Mouse (Mus musculus): ENCODE measurements around the gene Isoc2b. TPM values are rescaled to one million over a fixed set of nuclear protein-coding genes. Genes with fewer than 3 reads are reported as not detected.

Gene Isoc2b
- polyA plus RNA-seq, 1 experiment from 2014 or later: 17.5 TPM

DNA sequence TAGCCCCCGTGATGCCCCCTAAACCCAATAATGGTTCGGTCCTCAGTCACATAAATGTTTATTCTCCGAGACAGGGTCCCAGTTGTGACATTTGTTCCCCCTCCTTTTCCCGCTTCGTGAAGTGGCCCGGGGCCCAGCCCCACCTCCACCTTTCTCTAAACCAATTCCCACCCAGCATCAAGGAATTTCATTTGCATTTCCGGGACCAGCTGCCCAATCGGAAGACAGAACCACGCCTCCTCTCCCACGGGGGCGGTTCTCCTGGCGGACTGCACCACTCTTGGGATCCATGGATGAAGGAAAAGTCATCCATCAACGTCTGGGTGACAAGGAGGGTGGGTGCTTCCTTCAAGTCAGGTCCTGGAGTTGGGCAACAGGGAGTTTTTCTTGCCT lies 25.1 kb downstream of the Isoc2b start:
- H3K9ac ChIP-seq (ENCODE audit: low read length): peak overlapping the region; percentile 31; the same call in 1 of the 2 replicates
- no peak overlapping the region for H3K27ac ChIP-seq (replicated peaks)
- H3K9me3 ChIP-seq (ENCODE audit: control insufficient read depth, low read length): no peaks in the 10 kb centered on the region
- DNase-seq (ENCODE audit: low spot score) (peak; percentile 88), ATAC-seq (ENCODE audit: low FRiP score, low TSS enrichment) (peak; percentile 87)
- peaks cover 4% of the 10 kb centered on the region; the same call in 1 of the 2 replicates for H3K27me3 ChIP-seq (ENCODE audit: control insufficient read depth, insufficient read depth, low read length)
- no peaks in the 10 kb centered on the region for H3K36me3 ChIP-seq (ENCODE audit: control insufficient read depth, insufficient read depth, low read length)
- peak overlapping the region; percentile 37 for H3K4me3 ChIP-seq (ENCODE audit: low read depth, low read length)
- no peak for TF ChIP-seq CTCF (IDR thresholded peaks at IDR 0.05; ENCODE audit: low read depth)
- TF ChIP-seq EP300 (optimal IDR thresholded peaks at IDR 0.05): no peak
- H3K4me1 ChIP-seq (replicated peaks; ENCODE audit: control insufficient read depth, insufficient read depth): peaks cover 2% of the 10 kb centered on the region; the same call in 1 of the 2 replicates
- peak overlapping the region; percentile 74 for H3K4me2 ChIP-seq (replicated peaks; ENCODE audit: low read depth)
- under 1% methylated on average over 13 of the region's 13 CpGs for WGBS

DNA sequence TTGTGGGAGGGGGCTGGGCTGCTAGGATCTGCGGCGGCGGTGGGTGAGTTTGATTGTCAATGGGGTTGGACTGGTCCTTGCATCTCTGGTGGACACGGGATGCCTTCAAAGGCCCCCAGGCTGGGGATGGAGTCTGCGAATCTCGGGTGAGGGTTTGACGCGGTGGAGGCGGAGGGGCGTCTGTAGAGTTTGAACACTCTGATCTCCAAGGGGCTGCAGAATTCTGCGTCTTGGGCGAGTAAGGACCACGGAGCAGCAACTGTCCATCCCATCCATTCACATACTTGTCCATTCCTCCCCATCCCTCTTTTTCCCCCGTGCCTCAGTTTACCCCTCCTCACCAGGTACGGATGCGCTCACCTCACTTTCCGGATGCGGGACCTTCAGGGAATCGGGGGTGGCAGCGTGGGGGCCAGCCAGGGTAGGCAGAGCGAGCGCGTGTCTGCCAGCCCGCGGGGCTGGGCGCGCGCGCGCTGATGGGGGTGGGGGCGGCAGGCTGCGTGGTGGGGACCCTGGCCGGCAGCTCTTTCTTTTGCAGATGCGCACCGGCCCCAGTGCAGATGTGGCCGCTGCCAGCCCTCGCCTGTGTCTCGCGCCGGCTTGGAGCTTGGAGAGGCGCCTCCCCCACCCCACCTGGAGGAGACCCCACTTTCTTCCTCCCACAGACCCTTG lies 25.7 kb downstream of the Isoc2b start, which contains the start of gene Shisa7:
Gene Shisa7 (minus strand): TSS at position 452 of the 672 bp plus-strand sequence.
- DNase-seq (ENCODE audit: low spot score): peak; percentile 28
- Histone ChIP-seq H3K4me2 (replicated peaks; ENCODE audit: low read depth) (peak within 1 kb of the TSS; percentile 74), H3K27ac (replicated peaks) (no peak within 1 kb of the TSS), H3K9me3 (ENCODE audit: control insufficient read depth, low read length) (no peaks in the 10 kb centered on the region), H3K27me3 (ENCODE audit: control insufficient read depth, insufficient read depth, low read length) (peaks cover 4% of the 10 kb centered on the region; the same call in 1 of the 2 replicates), H3K9ac (ENCODE audit: low read length) (peak within 1 kb of the TSS; percentile 31; the same call in 1 of the 2 replicates), H3K4me3 (ENCODE audit: low read depth, low read length) (peak within 1 kb of the TSS; percentile 37), H3K4me1 (replicated peaks; ENCODE audit: control insufficient read depth, insufficient read depth) (peaks cover 2% of the 10 kb centered on the region; the same call in 1 of the 2 replicates), H3K36me3 (ENCODE audit: control insufficient read depth, insufficient read depth, low read length) (no peaks in the 10 kb centered on the region)
- under 1% methylated on average over 41 of the region's 41 CpGs for WGBS
- peak; percentile 30; the same call in 1 of the 2 replicates for ATAC-seq (ENCODE audit: low FRiP score, low TSS enrichment)
- TF ChIP-seq EP300 (optimal IDR thresholded peaks at IDR 0.05) (no peak), CTCF (IDR thresholded peaks at IDR 0.05; ENCODE audit: low read depth) (no peak)

DNA sequence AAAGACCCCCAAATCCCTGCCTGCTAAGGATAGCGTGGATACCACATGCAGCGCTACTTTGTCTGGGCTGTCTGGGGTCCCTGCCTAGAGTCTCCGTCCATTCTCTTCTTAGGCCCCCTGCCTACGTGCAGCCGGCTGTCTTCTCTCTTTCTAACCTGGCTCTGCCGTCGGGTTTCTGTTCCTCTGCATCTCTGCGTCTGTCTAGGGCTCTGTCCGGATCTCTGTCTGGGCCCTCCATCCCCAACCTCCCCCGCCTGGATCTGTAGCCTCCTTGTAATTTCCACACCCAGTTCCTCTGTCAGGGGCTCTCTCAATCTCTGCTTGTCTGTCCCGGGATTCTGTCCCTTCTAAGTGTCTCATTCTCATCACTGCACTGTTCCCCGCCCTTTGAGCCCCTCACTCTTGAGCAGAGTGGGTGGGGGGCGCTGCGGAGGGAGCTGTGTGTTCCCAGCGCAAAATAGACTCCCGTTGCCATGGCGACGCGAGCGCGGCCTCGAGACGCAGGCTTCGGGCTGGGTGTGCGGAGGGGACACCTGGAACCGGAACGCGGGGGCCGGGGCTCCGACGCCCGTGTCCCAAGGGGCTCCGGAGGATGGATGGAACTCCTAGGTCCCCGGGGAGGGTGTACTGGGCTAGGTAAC lies 26.3 kb downstream of the Isoc2b start:
- H3K27me3 ChIP-seq (ENCODE audit: control insufficient read depth, insufficient read depth, low read length): peaks cover 4% of the 10 kb centered on the region; the same call in 1 of the 2 replicates
- H3K36me3 ChIP-seq (ENCODE audit: control insufficient read depth, insufficient read depth, low read length): no peaks in the 10 kb centered on the region
- peak overlapping the region; percentile 74 for H3K4me2 ChIP-seq (replicated peaks; ENCODE audit: low read depth)
- 2% methylated on average over 32 of the region's 34 CpGs for WGBS
- H3K4me1 ChIP-seq (replicated peaks; ENCODE audit: control insufficient read depth, insufficient read depth): peaks cover 2% of the 10 kb centered on the region; the same call in 1 of the 2 replicates
- DNase-seq (ENCODE audit: low spot score): no peak
- no peaks in the 10 kb centered on the region for H3K9me3 ChIP-seq (ENCODE audit: control insufficient read depth, low read length)
- H3K4me3 ChIP-seq (ENCODE audit: low read depth, low read length): peak overlapping the region; percentile 37
- ATAC-seq (ENCODE audit: low FRiP score, low TSS enrichment): peak; percentile 13; the same call in 1 of the 2 replicates
- TF ChIP-seq EP300 (optimal IDR thresholded peaks at IDR 0.05) (no peak), CTCF (IDR thresholded peaks at IDR 0.05; ENCODE audit: low read depth) (no peak)
- H3K27ac ChIP-seq (replicated peaks): no peak overlapping the region
- H3K9ac ChIP-seq (ENCODE audit: low read length): no peak overlapping the region

DNA sequence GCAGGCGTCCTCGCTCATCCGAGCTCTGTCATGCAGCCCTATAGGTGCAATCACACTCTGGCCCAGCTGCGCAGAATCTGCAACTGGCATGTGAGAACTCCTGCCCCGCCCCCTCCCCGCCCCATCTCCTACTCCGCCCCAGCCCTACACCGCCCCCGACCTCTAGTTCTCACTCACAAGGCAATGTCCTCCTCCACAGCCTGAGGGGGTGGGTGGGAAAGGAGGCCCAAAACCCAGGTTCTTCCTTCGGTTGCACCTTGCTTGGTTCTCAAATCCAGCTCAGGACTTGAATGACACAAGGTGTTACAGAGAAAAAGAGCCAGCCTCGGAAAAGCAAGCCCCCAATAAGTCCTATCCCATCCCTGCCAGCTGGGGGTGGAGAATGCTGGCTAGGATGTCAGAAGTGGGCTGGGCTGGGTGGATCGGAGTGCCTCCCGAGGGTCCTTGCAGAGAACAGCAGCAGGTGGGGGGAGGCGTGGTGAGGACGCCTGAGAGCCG lies 27.4 kb downstream of the Isoc2b start:
- Histone ChIP-seq H3K27me3 (ENCODE audit: control insufficient read depth, insufficient read depth, low read length) (peaks cover 4% of the 10 kb centered on the region; the same call in 1 of the 2 replicates), H3K4me2 (replicated peaks; ENCODE audit: low read depth) (peak overlapping the region; percentile 40), H3K9ac (ENCODE audit: low read length) (peak overlapping the region; percentile 23; the same call in 1 of the 2 replicates), H3K27ac (replicated peaks) (no peak overlapping the region), H3K4me1 (replicated peaks; ENCODE audit: control insufficient read depth, insufficient read depth) (peaks cover 2% of the 10 kb centered on the region; the same call in 1 of the 2 replicates), H3K9me3 (ENCODE audit: control insufficient read depth, low read length) (no peaks in the 10 kb centered on the region), H3K4me3 (ENCODE audit: low read depth, low read length) (peak overlapping the region; percentile 20), H3K36me3 (ENCODE audit: control insufficient read depth, insufficient read depth, low read length) (no peaks in the 10 kb centered on the region)
- peak; percentile 50; the same call in 1 of the 2 replicates for ATAC-seq (ENCODE audit: low FRiP score, low TSS enrichment)
- 4% methylated on average over 16 of the region's 16 CpGs for WGBS
- DNase-seq (ENCODE audit: low spot score): peak; percentile 60
- TF ChIP-seq CTCF (IDR thresholded peaks at IDR 0.05; ENCODE audit: low read depth) (no peak), EP300 (optimal IDR thresholded peaks at IDR 0.05) (no peak)

DNA sequence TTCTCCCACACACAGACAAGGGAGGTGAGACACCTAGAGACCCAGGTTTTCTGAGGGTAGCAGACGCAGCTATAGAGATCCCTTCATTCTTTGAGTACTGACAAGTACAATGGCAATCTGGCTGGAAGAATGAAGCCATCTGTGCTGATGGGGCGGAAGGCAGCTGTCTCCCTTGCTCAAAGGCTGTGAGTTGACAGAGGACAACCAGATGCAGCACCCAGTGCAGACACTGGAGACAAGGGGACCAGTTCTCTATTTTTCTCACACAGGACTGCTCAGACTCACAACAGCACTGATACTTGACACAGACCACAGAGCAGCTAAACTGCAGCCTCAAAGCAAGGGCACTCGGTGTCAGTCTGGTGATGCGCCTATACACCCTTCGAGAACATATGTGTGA lies 28.0 kb downstream of the Isoc2b start:
- no peak overlapping the region for H3K27ac ChIP-seq (replicated peaks)
- no peaks in the 10 kb centered on the region for H3K9me3 ChIP-seq (ENCODE audit: control insufficient read depth, low read length)
- no peak overlapping the region for H3K4me3 ChIP-seq (ENCODE audit: low read depth, low read length)
- H3K27me3 ChIP-seq (ENCODE audit: control insufficient read depth, insufficient read depth, low read length): peaks cover 4% of the 10 kb centered on the region; the same call in 1 of the 2 replicates
- H3K36me3 ChIP-seq (ENCODE audit: control insufficient read depth, insufficient read depth, low read length): no peaks in the 10 kb centered on the region
- WGBS: 59% methylated on average over 5 of the region's 5 CpGs
- no peak for DNase-seq (ENCODE audit: low spot score)
- TF ChIP-seq EP300 (optimal IDR thresholded peaks at IDR 0.05) (no peak), CTCF (IDR thresholded peaks at IDR 0.05; ENCODE audit: low read depth) (no peak)
- no peak for ATAC-seq (ENCODE audit: low FRiP score, low TSS enrichment)
- no peak overlapping the region for H3K4me2 ChIP-seq (replicated peaks; ENCODE audit: low read depth)
- no peak overlapping the region for H3K9ac ChIP-seq (ENCODE audit: low read length)
- peaks cover 2% of the 10 kb centered on the region; the same call in 1 of the 2 replicates for H3K4me1 ChIP-seq (replicated peaks; ENCODE audit: control insufficient read depth, insufficient read depth)

All from stomach, postnatal 0 days (tissue).